Mouse (Mus musculus) spleen, adult 2 months (tissue): ENCODE data around the gene Os9. TPM values are rescaled to one million over a fixed set of nuclear protein-coding genes. Genes with fewer than 3 reads are reported as not detected.
"Not testable (repeated sequence)": the region's sequence is repeated elsewhere in the genome, so short reads cannot be mapped to it uniquely, and the experiment has no call there.

Experiments
- DNase-seq, 2 experiments: peaks; one replicate each; pipeline versions ENCODE4 v3.0.0 to v3.0.0-alpha.2; 2012 to 2021; ENCODE audit warnings: low spot score in 2 of 2, low read depth in 1 of 2
- H3K27ac ChIP-seq: fragments of 200-500 bp; 2 replicates; pipeline ENCODE4 v1.5.1; 2012; ENCODE audit warnings: low read length, inconsistent platforms; ENCODE audit not compliant: insufficient read depth
- H3K27me3 ChIP-seq: fragments of 200-500 bp; 2 replicates; pipeline ENCODE4 v1.6.1; 2012; ENCODE audit warnings: mild to moderate bottlenecking, moderate library complexity, low read length, inconsistent platforms; ENCODE audit not compliant: control insufficient read depth, insufficient read depth
- H3K36me3 ChIP-seq: fragments of 200-500 bp; 2 replicates; pipeline ENCODE4 v1.6.1; 2012; ENCODE audit warnings: mild to moderate bottlenecking, low read length, inconsistent platforms; ENCODE audit not compliant: control insufficient read depth, insufficient read depth
- H3K4me1 ChIP-seq: fragments of 200-500 bp; 2 replicates; pipeline ENCODE4 v1.6.1; 2011; ENCODE audit warnings: inconsistent platforms; ENCODE audit not compliant: control insufficient read depth, insufficient read depth, insufficient read length
- H3K4me3 ChIP-seq: fragments of 200-500 bp; 2 replicates; pipeline ENCODE4 v1.5.1; 2011; ENCODE audit warnings: mild to moderate bottlenecking, inconsistent platforms; ENCODE audit not compliant: insufficient read depth, insufficient read length; ENCODE audit errors: extremely low read depth
- CTCF ChIP-seq: fragments of 200-500 bp; IDR thresholded peaks from 2 replicates; pipeline ENCODE4 v1.5.1; 2011; ENCODE audit warnings: mild to moderate bottlenecking, inconsistent platforms; ENCODE audit not compliant: insufficient read depth, insufficient read length, insufficient replicate concordance; ENCODE audit errors: extremely low read depth
- POLR2A ChIP-seq: fragments of 200-500 bp; IDR thresholded peaks from 2 replicates; pipeline ENCODE4 v1.6.1; 2011; ENCODE audit warnings: low read depth, low read length, inconsistent platforms
- WGBS: fragments of 180-500 bp; shearing (Covaris S2); methylation state at CpG from one replicate; pipeline ENCODE4 v1.1.7; 2018; 5-methylcytosine and 5-hydroxymethylcytosine counted together
- polyA plus RNA-seq: library from polyadenylated mRNA; depleted of rRNA; stranded (reverse); fragments of >200 nt; gene quantifications from 2 replicates; pipeline ENCODE4 v1.2.3, GENCODE M21; 2012

Gene Os9
- polyA plus RNA-seq, 1 experiment = 48.7 TPM

- WGBS = 3% methylated on average over 49 of the region's 52 CpGs
- Histone ChIP-seq H3K4me3 (peak within 1 kb of the TSS; percentile 72), H3K27ac (peak within 1 kb of the TSS; percentile 100), H3K4me1 (peaks cover 9% of the 10 kb centered on the region; the same call in 1 of the 2 replicates), H3K27me3 (no peaks in the 10 kb centered on the region), H3K36me3 (peaks cover 14% of the 10 kb centered on the region)
- TF ChIP-seq POLR2A = peak; percentile 61; the same call in 1 of the 2 replicates
- peak; percentile 83 for TF ChIP-seq CTCF
- DNase-seq = peak; percentile 86 to 90
Measured at GRCm38 (mm10) chr10:127164631-127165353, 43.9 kb upstream of the Os9 start, which contains the start of gene B4galnt1. Gene B4galnt1 (plus strand): TSS chr10:127165225.

- 88% methylated on average over 4 of the region's 4 CpGs for WGBS
- Histone ChIP-seq H3K27ac (peak overlapping the region; percentile 100), H3K4me3 (no peak overlapping the region), H3K4me1 (peaks cover 9% of the 10 kb centered on the region; the same call in 1 of the 2 replicates), H3K27me3 (no peaks in the 10 kb centered on the region), H3K36me3 (peaks cover 10% of the 10 kb centered on the region)
- no peak for DNase-seq
- TF ChIP-seq CTCF (no peak), POLR2A (no peak)
Measured at GRCm38 (mm10) chr10:127164190-127164589, 43.3 kb upstream of the Os9 start.

GRCm38 (mm10) chr10:127162771-127163261, 41.9 kb upstream of the Os9 start:
- WGBS = 8% methylated on average over 7 of the region's 7 CpGs
- H3K4me1 ChIP-seq, H3K27me3 ChIP-seq, H3K36me3 ChIP-seq, H3K4me3 ChIP-seq: not testable (repeated sequence)
- peak; percentile 52 to 83 for DNase-seq
- H3K27ac ChIP-seq = peak overlapping the region; percentile 72

GRCm38 (mm10) chr10:127160728-127161127, 39.8 kb upstream of the Os9 start:
- WGBS = 56% methylated on average over 3 of the region's 3 CpGs
- Histone ChIP-seq H3K4me1 (peaks cover 9% of the 10 kb centered on the region; the same call in 1 of the 2 replicates), H3K27ac (no peak overlapping the region), H3K36me3 (no peaks in the 10 kb centered on the region), H3K27me3 (no peaks in the 10 kb centered on the region), H3K4me3 (no peak overlapping the region)
- no peak for DNase-seq
- TF ChIP-seq POLR2A = no peak

GRCm38 (mm10) chr10:127160081-127160480, 39.1 kb upstream of the Os9 start:
- no peaks in the 10 kb centered on the region for H3K36me3 ChIP-seq
- no peak for DNase-seq
- H3K27me3 ChIP-seq = no peaks in the 10 kb centered on the region
- no peak for TF ChIP-seq POLR2A
- TF ChIP-seq CTCF = no peak
- WGBS = 91% methylated on average over 9 of the region's 9 CpGs
- H3K27ac ChIP-seq = no peak overlapping the region
- no peak overlapping the region for H3K4me3 ChIP-seq
- peaks cover 9% of the 10 kb centered on the region; the same call in 1 of the 2 replicates for H3K4me1 ChIP-seq

GRCm38 (mm10) chr10:127158471-127158870, 37.5 kb upstream of the Os9 start:
- Histone ChIP-seq H3K4me1 (peaks cover 4% of the 10 kb centered on the region; the same call in 1 of the 2 replicates), H3K27ac (no peak overlapping the region), H3K36me3 (no peaks in the 10 kb centered on the region), H3K27me3 (no peaks in the 10 kb centered on the region), H3K4me3 (no peak overlapping the region)
- 72% methylated on average over 3 of the region's 3 CpGs for WGBS
- no peak for TF ChIP-seq POLR2A
- TF ChIP-seq CTCF = no peak
- no peak for DNase-seq

- Histone ChIP-seq H3K27me3 (no peaks in the 10 kb centered on the region), H3K27ac (no peak overlapping the region), H3K36me3 (no peaks in the 10 kb centered on the region), H3K4me1 (no peaks in the 10 kb centered on the region), H3K4me3 (no peak overlapping the region)
- WGBS = 81% methylated on average over 1 of the region's 1 CpGs
- no peak for DNase-seq
- TF ChIP-seq CTCF = no peak
- no peak for TF ChIP-seq POLR2A
Measured at GRCm38 (mm10) chr10:127156511-127156910, 35.6 kb upstream of the Os9 start.
